Mouse (Mus musculus): ENCODE results near the gene Il16. TPM values are rescaled to one million over a fixed set of nuclear protein-coding genes. Genes with fewer than 3 reads are reported as not detected.
A peak's percentile ranks its signal among the peaks of the same experiment; 100 is the strongest.
"Not testable (repeated sequence)": the region's sequence is repeated elsewhere in the genome, so short reads cannot be mapped to it uniquely, and the experiment has no call there.

Gene Il16
- total RNA-seq, 1 experiment from 2014 or later: 193 TPM

- no peak for ATAC-seq (replicated peaks; ENCODE audit: insufficient number of reproducible peaks, low FRiP score, low TSS enrichment, poor library complexity, severe bottlenecking)
Measured at GRCm38 (mm10) chr7:83737914-83738490, 7.5 kb downstream of the Il16 start.

- no peak for ATAC-seq (replicated peaks; ENCODE audit: insufficient number of reproducible peaks, low FRiP score, low TSS enrichment, poor library complexity, severe bottlenecking)
Measured at GRCm38 (mm10) chr7:83736341-83737115, 9.0 kb downstream of the Il16 start.

- ATAC-seq (replicated peaks; ENCODE audit: insufficient number of reproducible peaks, low FRiP score, low TSS enrichment, poor library complexity, severe bottlenecking): no peak
Measured at GRCm38 (mm10) chr7:83735108-83735781, 10.3 kb downstream of the Il16 start.

DNA sequence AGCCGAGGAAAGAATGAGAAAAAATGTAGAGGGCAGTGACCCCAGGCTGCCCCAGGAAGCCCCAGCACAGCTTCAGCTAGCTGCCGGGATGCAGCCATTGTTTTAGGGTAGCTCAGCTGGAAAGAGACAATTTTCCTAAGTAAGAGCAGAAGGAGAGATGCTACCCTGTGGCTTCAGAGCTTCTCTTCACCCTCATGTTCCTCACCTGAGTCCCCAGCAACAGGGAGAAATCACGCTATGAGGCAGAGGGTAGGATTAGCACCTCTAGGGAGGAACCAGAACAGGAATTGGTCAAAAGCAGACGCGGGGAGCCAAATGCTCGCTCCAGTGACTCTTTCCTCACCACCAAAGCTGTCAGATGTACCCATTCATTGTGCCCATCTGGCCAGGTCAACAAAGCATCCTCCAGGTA is 10.8 kb downstream of the Il16 start:
- ATAC-seq (replicated peaks; ENCODE audit: insufficient number of reproducible peaks, low FRiP score, low TSS enrichment, poor library complexity, severe bottlenecking): no peak

DNA sequence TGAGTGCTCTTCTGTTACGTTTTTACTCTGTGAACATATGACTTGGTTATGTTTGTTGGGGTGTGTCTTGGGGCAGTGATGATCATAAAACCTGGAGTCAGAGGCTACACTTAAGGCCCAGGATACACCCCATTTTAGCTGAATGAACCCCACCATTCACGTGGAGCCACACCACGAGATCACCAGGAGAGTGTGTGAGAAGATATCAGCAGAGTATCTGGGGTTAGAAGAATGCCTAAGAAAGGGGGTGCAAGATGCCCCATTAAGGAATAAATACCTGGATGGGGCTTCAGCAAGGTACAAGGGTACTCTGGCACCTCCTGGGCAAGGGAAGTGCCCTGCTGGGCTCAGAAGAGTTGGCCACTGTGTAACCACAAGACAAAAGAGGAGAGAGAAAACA is 11.3 kb downstream of the Il16 start:
- ATAC-seq (replicated peaks; ENCODE audit: insufficient number of reproducible peaks, low FRiP score, low TSS enrichment, poor library complexity, severe bottlenecking): no peak

DNA sequence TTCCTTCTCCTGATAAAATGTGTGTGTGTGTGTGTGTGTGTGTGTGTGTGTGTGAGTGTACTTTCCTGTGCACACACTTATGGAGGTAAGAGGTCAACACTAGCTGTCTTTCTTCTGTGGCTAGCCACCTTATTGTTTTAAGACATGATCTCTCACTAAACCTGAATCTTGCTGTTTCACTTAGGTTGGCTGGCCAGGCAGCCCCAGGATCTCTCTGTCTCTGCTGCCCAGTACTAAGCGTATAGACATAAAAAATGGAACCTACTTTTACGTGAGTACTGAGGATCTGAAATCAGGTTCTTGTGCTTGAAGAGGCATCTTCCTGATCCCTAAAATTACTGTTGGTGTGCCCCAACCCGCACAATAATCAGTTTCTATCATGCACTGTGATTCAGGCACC is 12.7 kb downstream of the Il16 start:
- ATAC-seq (replicated peaks; ENCODE audit: insufficient number of reproducible peaks, low FRiP score, low TSS enrichment, poor library complexity, severe bottlenecking): no peak

DNA sequence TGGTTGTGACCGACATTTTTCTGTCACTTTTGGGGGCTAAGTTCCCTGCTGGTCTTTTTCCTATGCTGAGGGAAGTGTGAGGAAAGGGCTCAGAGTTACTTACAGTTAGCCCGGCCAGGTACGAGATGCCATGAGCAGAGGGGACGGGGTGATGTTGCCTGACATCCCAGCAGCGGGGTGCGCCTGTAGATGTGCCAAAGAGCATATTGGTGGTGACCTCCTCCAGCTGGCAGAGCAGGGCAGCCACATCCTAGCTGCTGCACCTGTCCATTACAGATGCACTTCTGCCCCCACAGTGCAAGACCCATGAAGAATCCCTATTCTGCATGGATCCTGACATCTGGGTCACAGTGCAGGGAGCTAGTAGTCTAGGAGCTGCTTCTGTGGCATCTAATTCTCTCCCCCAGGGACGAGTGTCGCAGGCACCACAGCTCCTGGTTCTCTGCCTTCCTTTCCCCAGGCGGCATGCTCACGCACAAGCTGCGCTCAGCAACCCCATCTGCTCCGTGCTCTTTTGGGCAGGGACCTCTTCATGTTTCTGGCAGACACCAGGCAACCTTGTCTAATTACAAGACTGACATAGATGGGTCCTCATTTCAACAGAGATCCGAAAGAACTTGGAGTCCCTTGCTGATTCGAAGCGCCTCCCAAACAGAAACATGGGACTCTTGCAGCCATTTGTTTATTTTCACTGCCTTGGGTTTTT is 13.4 kb downstream of the Il16 start:
- ATAC-seq (replicated peaks; ENCODE audit: insufficient number of reproducible peaks, low FRiP score, low TSS enrichment, poor library complexity, severe bottlenecking): no peak

DNA sequence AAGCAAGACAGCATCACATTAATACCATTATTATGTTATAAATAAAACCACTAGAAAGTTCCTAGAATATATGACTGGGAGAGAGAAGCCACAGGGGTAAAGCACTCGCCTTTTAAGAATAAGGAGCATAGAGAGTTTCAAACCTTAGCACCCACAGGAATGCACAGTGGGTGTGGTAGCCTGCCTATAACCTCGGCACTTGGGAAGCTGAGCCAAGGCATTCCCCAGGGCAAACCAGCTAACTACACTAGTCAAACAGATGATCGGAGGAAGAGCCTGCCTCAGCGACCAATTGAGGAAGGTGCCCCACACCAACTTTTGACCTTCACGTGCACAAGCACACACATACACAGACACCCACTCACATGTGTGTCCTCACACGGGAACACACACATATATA is 14.2 kb downstream of the Il16 start:
- ATAC-seq (replicated peaks; ENCODE audit: insufficient number of reproducible peaks, low FRiP score, low TSS enrichment, poor library complexity, severe bottlenecking): no peak

DNA sequence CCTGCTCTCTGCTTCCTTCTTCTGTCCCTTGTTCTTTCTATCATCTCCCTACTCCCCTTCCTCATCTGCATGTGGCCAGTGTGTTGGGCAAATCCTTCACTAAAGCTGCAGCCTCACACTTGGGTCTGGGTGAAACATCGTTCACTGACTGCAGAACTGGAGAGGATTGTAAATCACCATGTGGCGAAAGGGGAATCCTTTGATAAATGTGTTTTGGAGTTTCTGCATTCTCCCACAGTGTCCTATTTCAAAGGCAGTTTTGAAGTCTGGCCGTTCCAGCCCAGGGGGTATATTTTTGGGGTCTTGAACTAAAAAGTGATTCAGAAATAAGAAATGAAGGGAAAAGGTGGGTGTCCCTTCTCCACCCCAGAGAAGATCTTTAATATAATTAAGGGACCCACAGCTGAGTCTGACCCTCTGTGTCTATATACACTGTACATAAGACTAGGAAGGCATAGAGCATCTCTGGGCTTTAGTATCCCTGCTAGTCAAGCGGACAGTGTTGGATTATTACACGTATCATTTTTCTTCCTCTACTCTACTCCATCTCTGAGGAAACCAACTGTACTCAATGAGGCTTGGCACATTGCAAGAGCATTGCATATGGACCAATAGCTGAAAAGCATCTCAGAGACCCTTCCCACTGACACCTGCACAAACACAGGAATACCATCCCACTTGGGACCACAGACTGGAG is 18.4 kb downstream of the Il16 start:
- ATAC-seq (replicated peaks; ENCODE audit: insufficient number of reproducible peaks, low FRiP score, low TSS enrichment, poor library complexity, severe bottlenecking): no peak

- ATAC-seq (replicated peaks; ENCODE audit: insufficient number of reproducible peaks, low FRiP score, low TSS enrichment, poor library complexity, severe bottlenecking): no peak
Measured at GRCm38 (mm10) chr7:83725801-83726200, 19.7 kb downstream of the Il16 start.

GRCm38 (mm10) chr7:83724541-83724940 is 21.0 kb downstream of the Il16 start:
- no peak for ATAC-seq (replicated peaks; ENCODE audit: insufficient number of reproducible peaks, low FRiP score, low TSS enrichment, poor library complexity, severe bottlenecking)

GRCm38 (mm10) chr7:83723954-83724353 is 21.6 kb downstream of the Il16 start:
- no peak for ATAC-seq (replicated peaks; ENCODE audit: insufficient number of reproducible peaks, low FRiP score, low TSS enrichment, poor library complexity, severe bottlenecking)

DNA sequence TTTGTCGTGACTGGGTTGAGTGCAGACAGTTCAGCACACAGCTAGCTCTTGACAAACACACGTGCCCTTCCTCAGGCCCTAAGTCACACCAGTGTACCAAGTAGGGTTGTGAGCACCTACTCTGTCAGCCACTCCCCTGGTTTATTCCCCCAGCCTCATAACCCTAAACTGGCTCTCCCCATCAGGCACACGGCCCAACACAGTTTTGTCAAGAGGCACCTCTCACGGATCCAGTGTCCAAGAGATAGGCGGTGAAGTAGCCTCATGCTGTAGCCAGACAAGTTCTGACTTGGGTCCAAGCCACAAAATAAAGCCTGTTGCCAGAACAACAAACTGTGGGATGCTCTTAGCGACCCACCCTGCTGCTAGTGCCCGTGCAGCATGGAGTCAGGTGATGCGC is 22.3 kb downstream of the Il16 start:
- no peak for ATAC-seq (replicated peaks; ENCODE audit: insufficient number of reproducible peaks, low FRiP score, low TSS enrichment, poor library complexity, severe bottlenecking)

- no peak; the same call in 1 of the 2 replicates for ATAC-seq (replicated peaks; ENCODE audit: insufficient number of reproducible peaks, low FRiP score, low TSS enrichment, poor library complexity, severe bottlenecking)
Measured at GRCm38 (mm10) chr7:83722485-83722884, 23.0 kb downstream of the Il16 start.

DNA sequence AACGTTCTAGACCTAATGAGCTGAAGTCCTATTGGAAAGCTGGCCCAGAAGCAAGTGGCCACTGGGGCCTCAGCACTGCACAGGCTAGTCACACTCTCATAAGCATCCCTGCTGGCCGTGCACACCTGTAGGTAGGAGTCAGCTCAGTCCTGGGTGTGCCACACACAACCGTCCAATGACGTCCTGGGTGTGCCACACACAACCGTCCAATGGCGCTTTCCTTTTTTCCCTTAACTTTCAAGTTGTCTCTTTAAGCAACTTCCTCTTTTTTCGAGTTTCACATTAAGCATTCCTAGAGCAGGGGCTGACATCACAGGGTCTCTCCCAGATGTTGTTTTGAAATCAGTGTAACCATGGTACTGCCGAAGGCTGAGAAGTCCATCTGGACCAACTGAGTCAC is 25.3 kb downstream of the Il16 start:
- ATAC-seq (replicated peaks; ENCODE audit: insufficient number of reproducible peaks, low FRiP score, low TSS enrichment, poor library complexity, severe bottlenecking): peak; percentile 50; the same call in 1 of the 2 replicates

DNA sequence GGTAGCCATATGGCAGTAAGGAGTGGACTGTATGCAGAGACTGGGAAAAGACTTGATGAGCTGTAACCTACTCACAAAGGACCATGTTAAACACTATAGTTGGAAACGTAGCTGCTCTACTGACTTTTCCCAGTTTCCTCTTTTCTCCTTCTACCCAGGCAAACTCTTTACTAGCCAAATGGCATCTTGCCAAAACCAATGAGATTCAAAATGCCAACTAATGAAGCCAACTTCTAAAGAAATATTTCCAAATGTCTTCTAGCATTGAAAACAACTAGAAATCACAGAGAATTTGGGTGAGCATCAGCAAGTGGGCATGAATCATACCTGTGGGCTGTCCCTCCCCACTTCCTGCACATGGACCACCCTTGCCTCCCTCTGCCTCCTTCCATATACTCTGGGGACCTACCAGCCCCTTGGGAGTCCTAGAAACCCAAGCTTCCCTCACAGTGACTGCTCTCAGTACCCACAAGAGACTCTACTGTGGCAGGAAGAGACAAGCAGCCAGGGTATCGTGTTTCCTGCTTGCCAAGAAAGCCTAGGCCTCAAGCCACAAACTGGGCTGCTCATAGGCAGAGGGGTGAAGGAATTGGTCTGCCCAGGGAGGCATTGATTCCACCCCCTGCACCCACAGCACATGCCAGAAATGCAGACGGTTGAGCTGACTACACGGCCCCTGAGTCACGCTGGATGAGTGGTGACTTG is 28.4 kb downstream of the Il16 start:
- ATAC-seq (replicated peaks; ENCODE audit: insufficient number of reproducible peaks, low FRiP score, low TSS enrichment, poor library complexity, severe bottlenecking): no peak

DNA sequence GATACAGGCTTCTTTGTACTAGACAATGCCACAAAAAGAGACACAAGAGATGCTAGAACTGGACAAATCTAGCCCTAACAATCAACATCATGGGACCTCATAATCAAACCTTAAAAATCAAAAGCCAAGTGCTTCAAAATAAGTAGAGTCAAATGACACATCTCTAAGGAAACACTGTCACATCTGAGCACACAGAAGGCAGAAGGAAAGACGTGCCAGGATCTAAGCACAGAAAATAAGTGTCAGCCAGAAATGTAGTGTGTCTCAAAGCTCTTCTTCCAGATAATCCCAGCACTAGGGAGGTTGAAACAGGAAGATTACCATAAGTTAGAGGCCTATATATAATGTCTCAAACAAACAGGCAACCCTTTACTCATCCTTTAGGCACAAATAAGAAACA is 31.9 kb downstream of the Il16 start:
- ATAC-seq (replicated peaks; ENCODE audit: insufficient number of reproducible peaks, low FRiP score, low TSS enrichment, poor library complexity, severe bottlenecking): no peak

DNA sequence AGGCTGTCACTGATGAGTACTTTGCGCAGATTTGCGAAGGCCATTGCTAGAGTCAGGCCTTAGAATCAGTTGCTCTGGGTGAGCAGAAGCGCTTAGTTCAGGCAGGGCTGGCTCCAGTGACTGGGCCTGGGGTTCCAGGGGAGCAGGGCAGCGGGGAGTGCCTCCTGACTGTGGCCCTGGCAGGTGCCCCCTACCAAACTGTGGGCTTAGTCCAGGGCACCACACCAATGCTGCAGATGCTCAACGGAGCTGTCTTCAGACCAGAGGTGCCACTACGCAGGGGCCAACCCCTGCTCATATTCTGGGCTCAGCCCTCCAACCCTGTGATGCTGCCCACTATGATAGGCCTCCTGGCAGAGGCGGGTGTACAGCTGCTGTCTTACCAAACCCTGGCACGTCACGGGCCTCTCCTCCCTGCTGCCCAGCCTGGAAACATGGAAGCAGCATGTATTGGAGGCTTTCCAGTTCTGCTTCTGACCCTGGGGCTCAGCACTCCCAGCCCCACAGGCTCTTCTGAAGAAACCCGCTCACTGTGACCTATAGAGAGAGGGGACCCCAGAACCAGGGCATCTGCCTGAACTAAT is 33.8 kb downstream of the Il16 start:
- ATAC-seq (replicated peaks; ENCODE audit: insufficient number of reproducible peaks, low FRiP score, low TSS enrichment, poor library complexity, severe bottlenecking): not testable (repeated sequence)

Measured in monocyte, adult 5-6 weeks (primary cell).